Mouse (Mus musculus): ENCODE measurements at regions not wholly inside any gene's neighbourhood (a gene's known extent, or its start where the extent isn't known, plus 50 kb on each side); places are given as distances from the start of the nearest gene placed in this dataset.

GRCm38 (mm10) chr6:148539207-148539960 is 95.2 kb upstream of the Tmtc1 start:
- DNase-seq = no peak

GRCm38 (mm10) chr6:148534364-148534763 is 90.2 kb upstream of the Tmtc1 start:
- no peak for DNase-seq

- DNase-seq = no peak
Observed at GRCm38 (mm10) chr6:148531068-148531467, 86.9 kb upstream of the Tmtc1 start.

- no peak for DNase-seq
Observed at GRCm38 (mm10) chr6:148528611-148529010, 84.4 kb upstream of the Tmtc1 start.

- DNase-seq = no peak
Observed at GRCm38 (mm10) chr6:148522893-148523292, 78.7 kb upstream of the Tmtc1 start.

- DNase-seq = no peak
Observed at GRCm38 (mm10) chr6:148517536-148518245, 73.5 kb upstream of the Tmtc1 start.

- DNase-seq = peak; percentile 14
Observed at GRCm38 (mm10) chr6:148516654-148517053, 72.5 kb upstream of the Tmtc1 start.

- no peak for DNase-seq
Observed at GRCm38 (mm10) chr6:148515105-148515504, 70.9 kb upstream of the Tmtc1 start.

- DNase-seq = no peak
Observed at GRCm38 (mm10) chr6:148514645-148515044, 70.5 kb upstream of the Tmtc1 start.

- no peak for DNase-seq
Observed at GRCm38 (mm10) chr6:148514124-148514523, 69.9 kb upstream of the Tmtc1 start.

GRCm38 (mm10) chr6:148513134-148513533 is 68.9 kb upstream of the Tmtc1 start:
- DNase-seq = no peak

GRCm38 (mm10) chr6:148505325-148505724 is 61.1 kb upstream of the Tmtc1 start:
- DNase-seq = no peak

GRCm38 (mm10) chr6:148500251-148501179 is 56.3 kb upstream of the Tmtc1 start:
- DNase-seq = no peak

Data from lung, postnatal 36 days (tissue).